Mouse (Mus musculus) bone marrow, adult 2 months (tissue): Measurements from ENCODE around the gene Slc30a1.

Source experiments
- CTCF ChIP-seq: fragments of 200-500 bp; IDR thresholded peaks from 2 replicates; pipeline ENCODE4 v1.5.1; 2011; ENCODE audit warnings: low read length, control low read depth; ENCODE audit not compliant: control insufficient read depth, insufficient read depth
- POLR2A ChIP-seq: fragments of 200-500 bp; IDR thresholded peaks from 2 replicates; pipeline ENCODE4 v1.6.1; 2011; ENCODE audit warnings: low read depth, mild to moderate bottlenecking, control low read depth, low read length, borderline replicate concordance; ENCODE audit not compliant: control insufficient read depth

- TF ChIP-seq CTCF (no peak), POLR2A (no peak)
Measured at GRCm38 (mm10) chr1:191946261-191946660, 39.7 kb downstream of the Slc30a1 start.
